Mouse (Mus musculus) intestine, embryonic 14.5 days (tissue): ENCODE measurements around the gene Evl. TPM values are rescaled to one million over a fixed set of nuclear protein-coding genes. Genes with fewer than 3 reads are reported as not detected.

Source experiments
- ATAC-seq: fragments of 200-750 bp; cut with Nextera tagmentation; replicated peaks from 2 replicates; pipeline ENCODE4 v1.8.0; 2017; ENCODE audit warnings: low read depth, moderate number of reproducible peaks, moderate TSS enrichment, moderate library complexity; ENCODE audit not compliant: low FRiP score, low TSS enrichment
- DNase-seq: peaks from one replicate; pipeline ENCODE4 v3.0.0-alpha.2; 2018; ENCODE audit warnings: low spot score
- H3K27ac ChIP-seq: fragments of 300-500 bp; sonication (generic); 2 replicates; pipeline ENCODE4 v1.5.1; 2014; ENCODE audit warnings: low read depth, mild to moderate bottlenecking, control low read depth
- H3K27me3 ChIP-seq: fragments of 300-500 bp; sonication (generic); replicated peaks from 2 replicates; pipeline ENCODE4 v1.6.1; 2014; ENCODE audit warnings: low read length, control low read depth; ENCODE audit not compliant: control insufficient read depth, insufficient read depth
- H3K36me3 ChIP-seq: fragments of 300-500 bp; sonication (generic); 2 replicates; pipeline ENCODE4 v1.6.1; 2014; ENCODE audit warnings: low read length, control low read depth; ENCODE audit not compliant: control insufficient read depth, insufficient read depth
- H3K4me1 ChIP-seq: fragments of 300-500 bp; sonication (generic); replicated peaks from 2 replicates; pipeline ENCODE4 v1.6.1; 2014; ENCODE audit warnings: low read length, control low read depth, mixed read lengths; ENCODE audit not compliant: control insufficient read depth, insufficient read depth
- H3K4me2 ChIP-seq: fragments of 300-500 bp; sonication (generic); 2 replicates; pipeline ENCODE4 v1.6.1; 2014; ENCODE audit warnings: low read length
- H3K4me3 ChIP-seq: fragments of 300-500 bp; sonication (generic); 2 replicates; pipeline ENCODE4 v1.5.1; 2014; ENCODE audit warnings: low read depth, low read length, control low read depth, mixed read lengths
- H3K9ac ChIP-seq: fragments of 300-500 bp; sonication (generic); 2 replicates; pipeline ENCODE4 v1.6.1; 2014; ENCODE audit warnings: mild to moderate bottlenecking, low read length
- H3K9me3 ChIP-seq: fragments of 300-500 bp; sonication (generic); 2 replicates; pipeline ENCODE4 v1.6.1; 2016; ENCODE audit warnings: low read length, control low read depth; ENCODE audit not compliant: control insufficient read depth
- WGBS: fragments of 180-500 bp; shearing (Covaris S2); extraction: QIAGEN DNeasy Blood & Tissue Kit; methylation state at CpG from one replicate; pipeline ENCODE4 v1.1.7; 2014; 5-methylcytosine and 5-hydroxymethylcytosine counted together
- polyA plus RNA-seq: library from polyadenylated mRNA; unstranded; fragments of >200 nt; fragmentation: Nextera tagmentation; extraction: Ambion mirVana; gene quantifications from 2 replicates; pipeline ENCODE4 v1.2.1, GENCODE M21; 2014

Gene Evl
- polyA plus RNA-seq, 1 experiment from 2014 or later: 61.0 TPM

GRCm38 (mm10) chr12:108563238-108563637 lies 8.7 kb downstream of the Evl start:
- Histone ChIP-seq H3K4me3 (no peak overlapping the region), H3K27me3 (no peaks in the 10 kb centered on the region), H3K27ac (no peak overlapping the region), H3K36me3 (peaks cover 6% of the 10 kb centered on the region), H3K4me2 (no peak overlapping the region), H3K9ac (no peak overlapping the region), H3K9me3 (no peaks in the 10 kb centered on the region), H3K4me1 (peaks cover 22% of the 10 kb centered on the region)
- DNase-seq (no peak), ATAC-seq (no peak)
- WGBS: 88% methylated on average over 3 of the region's 3 CpGs

- no peak overlapping the region for H3K27ac ChIP-seq
- no peak for ATAC-seq
- no peaks in the 10 kb centered on the region for H3K27me3 ChIP-seq
- WGBS: 77% methylated on average over 12 of the region's 12 CpGs
- no peak overlapping the region for H3K4me3 ChIP-seq
- peaks cover 10% of the 10 kb centered on the region for H3K4me1 ChIP-seq
- no peak overlapping the region for H3K9ac ChIP-seq
- peaks cover 6% of the 10 kb centered on the region for H3K36me3 ChIP-seq
- H3K4me2 ChIP-seq: no peak overlapping the region
- DNase-seq: no peak
- no peaks in the 10 kb centered on the region for H3K9me3 ChIP-seq
Measured at GRCm38 (mm10) chr12:108564910-108565506, 10.5 kb downstream of the Evl start.

- H3K4me2 ChIP-seq: no peak overlapping the region
- peaks cover 17% of the 10 kb centered on the region for H3K36me3 ChIP-seq
- H3K4me3 ChIP-seq: no peak overlapping the region
- no peaks in the 10 kb centered on the region for H3K4me1 ChIP-seq
- DNase-seq (no peak), ATAC-seq (no peak)
- 81% methylated on average over 7 of the region's 7 CpGs for WGBS
- no peak overlapping the region for H3K27ac ChIP-seq
- no peak overlapping the region for H3K9ac ChIP-seq
- no peaks in the 10 kb centered on the region for H3K9me3 ChIP-seq
- H3K27me3 ChIP-seq: no peaks in the 10 kb centered on the region
Measured at GRCm38 (mm10) chr12:108579156-108579871, 24.8 kb downstream of the Evl start.

GRCm38 (mm10) chr12:108583775-108584174 lies 29.3 kb downstream of the Evl start:
- H3K27ac ChIP-seq: no peak overlapping the region
- no peaks in the 10 kb centered on the region for H3K9me3 ChIP-seq
- no peaks in the 10 kb centered on the region for H3K27me3 ChIP-seq
- no peak overlapping the region for H3K4me2 ChIP-seq
- ATAC-seq (no peak), DNase-seq (no peak)
- no peak overlapping the region for H3K4me3 ChIP-seq
- H3K4me1 ChIP-seq: no peaks in the 10 kb centered on the region
- peaks cover 29% of the 10 kb centered on the region; the same call in 1 of the 2 replicates for H3K36me3 ChIP-seq
- no peak overlapping the region for H3K9ac ChIP-seq
- 73% methylated on average over 1 of the region's 1 CpGs for WGBS

- no peak overlapping the region for H3K9ac ChIP-seq
- no peak for ATAC-seq
- no peak overlapping the region for H3K4me2 ChIP-seq
- no peak overlapping the region for H3K4me3 ChIP-seq
- peaks cover 21% of the 10 kb centered on the region; the same call in 1 of the 2 replicates for H3K36me3 ChIP-seq
- no peaks in the 10 kb centered on the region for H3K9me3 ChIP-seq
- no peak for DNase-seq
- H3K27me3 ChIP-seq: no peaks in the 10 kb centered on the region
- no peak overlapping the region for H3K27ac ChIP-seq
- H3K4me1 ChIP-seq: no peaks in the 10 kb centered on the region
- WGBS: 70% methylated on average over 2 of the region's 2 CpGs
Measured at GRCm38 (mm10) chr12:108590131-108590530, 35.6 kb downstream of the Evl start.

- no peaks in the 10 kb centered on the region for H3K9me3 ChIP-seq
- peaks cover 14% of the 10 kb centered on the region; the same call in 1 of the 2 replicates for H3K36me3 ChIP-seq
- H3K4me3 ChIP-seq: no peak overlapping the region
- no peak overlapping the region for H3K4me2 ChIP-seq
- DNase-seq (no peak), ATAC-seq (no peak)
- 64% methylated on average over 5 of the region's 5 CpGs for WGBS
- H3K27ac ChIP-seq: no peak overlapping the region
- no peak overlapping the region for H3K9ac ChIP-seq
- no peaks in the 10 kb centered on the region for H3K4me1 ChIP-seq
- no peaks in the 10 kb centered on the region for H3K27me3 ChIP-seq
Measured at GRCm38 (mm10) chr12:108591586-108591985, 37.1 kb downstream of the Evl start.

- Histone ChIP-seq H3K9me3 (no peaks in the 10 kb centered on the region), H3K36me3 (peaks cover 8% of the 10 kb centered on the region; the same call in 1 of the 2 replicates), H3K4me1 (no peaks in the 10 kb centered on the region), H3K4me2 (no peak overlapping the region), H3K9ac (no peak overlapping the region), H3K27ac (no peak overlapping the region), H3K27me3 (no peaks in the 10 kb centered on the region), H3K4me3 (no peak overlapping the region)
- WGBS: 84% methylated on average over 6 of the region's 6 CpGs
- ATAC-seq (no peak), DNase-seq (no peak)
Measured at GRCm38 (mm10) chr12:108592866-108593265, 38.3 kb downstream of the Evl start.

- Histone ChIP-seq H3K4me1 (peaks cover 23% of the 10 kb centered on the region), H3K4me3 (no peak overlapping the region), H3K27ac (no peak overlapping the region), H3K9me3 (no peaks in the 10 kb centered on the region), H3K36me3 (no peaks in the 10 kb centered on the region), H3K27me3 (no peaks in the 10 kb centered on the region), H3K9ac (no peak overlapping the region), H3K4me2 (no peak overlapping the region)
- ATAC-seq (no peak), DNase-seq (no peak)
- 82% methylated on average over 4 of the region's 4 CpGs for WGBS
Measured at GRCm38 (mm10) chr12:108600864-108601263, 46.3 kb downstream of the Evl start.

- H3K4me2 ChIP-seq: no peak overlapping the region
- peaks cover 23% of the 10 kb centered on the region for H3K4me1 ChIP-seq
- no peaks in the 10 kb centered on the region for H3K9me3 ChIP-seq
- H3K9ac ChIP-seq: no peak overlapping the region
- no peaks in the 10 kb centered on the region for H3K27me3 ChIP-seq
- 74% methylated on average over 8 of the region's 8 CpGs for WGBS
- DNase-seq (no peak), ATAC-seq (no peak)
- no peaks in the 10 kb centered on the region for H3K36me3 ChIP-seq
- H3K27ac ChIP-seq: no peak overlapping the region
- H3K4me3 ChIP-seq: no peak overlapping the region
Measured at GRCm38 (mm10) chr12:108601326-108601725, 46.8 kb downstream of the Evl start.
